Mouse (Mus musculus): ENCODE measurements around the gene Synpo2.
A peak's percentile ranks its signal among the peaks of the same experiment; 100 is the strongest.

The Synpo2 gene

GRCm38 (mm10) chr3:123235921-123236320 lies at the start of gene Synpo2:
Gene Synpo2 (minus strand): TSS chr3:123236149.
- peak; percentile 24 for DNase-seq

GRCm38 (mm10) chr3:123285649-123286048 lies 49.7 kb upstream of the Synpo2 start:
- no peak for DNase-seq

- no peak for DNase-seq
These were observed 48.3 kb upstream of the Synpo2 start for GRCm38 (mm10) chr3:123284284-123284683.

- no peak for DNase-seq
These were observed 47.1 kb upstream of the Synpo2 start for GRCm38 (mm10) chr3:123282866-123283615.

GRCm38 (mm10) chr3:123267741-123268201 lies 31.8 kb upstream of the Synpo2 start:
- peak; percentile 63 for DNase-seq

- peak; percentile 83 for DNase-seq
These were observed 31.1 kb upstream of the Synpo2 start, which contains the start of gene Sec24d for GRCm38 (mm10) chr3:123266753-123267651. Gene Sec24d (plus strand): TSS chr3:123267455.

GRCm38 (mm10) chr3:123264706-123265105 lies 28.8 kb upstream of the Synpo2 start:
- no peak for DNase-seq

GRCm38 (mm10) chr3:123258709-123259108 lies 22.8 kb upstream of the Synpo2 start:
- no peak for DNase-seq

- no peak for DNase-seq
These were observed 20.5 kb upstream of the Synpo2 start for GRCm38 (mm10) chr3:123256181-123257101.

- no peak for DNase-seq
These were observed 9.7 kb upstream of the Synpo2 start for GRCm38 (mm10) chr3:123245646-123246045.

GRCm38 (mm10) chr3:123244376-123244775 lies 8.4 kb upstream of the Synpo2 start:
- no peak for DNase-seq

GRCm38 (mm10) chr3:123237446-123237845 lies 1.5 kb upstream of the Synpo2 start:
- DNase-seq, result no peak

GRCm38 (mm10) chr3:123237039-123237438 lies 1.1 kb upstream of the Synpo2 start:
- no peak for DNase-seq

- DNase-seq, result no peak
These were observed 454 bp downstream of the Synpo2 start for GRCm38 (mm10) chr3:123235495-123235894.

GRCm38 (mm10) chr3:123234191-123234836 lies 1.6 kb downstream of the Synpo2 start:
- DNase-seq, result peak; percentile 6

GRCm38 (mm10) chr3:123231639-123232038 lies 4.3 kb downstream of the Synpo2 start:
- DNase-seq, result no peak

- DNase-seq, result no peak
These were observed 8.7 kb downstream of the Synpo2 start for GRCm38 (mm10) chr3:123227276-123227675.

GRCm38 (mm10) chr3:123218646-123219045 lies 17.3 kb downstream of the Synpo2 start:
- DNase-seq, result no peak

- no peak for DNase-seq
These were observed 27.1 kb downstream of the Synpo2 start for GRCm38 (mm10) chr3:123208891-123209290.

- no peak for DNase-seq
These were observed 28.6 kb downstream of the Synpo2 start for GRCm38 (mm10) chr3:123207386-123207785.

- DNase-seq, result no peak
These were observed 30.5 kb downstream of the Synpo2 start for GRCm38 (mm10) chr3:123205485-123205884.

GRCm38 (mm10) chr3:123205065-123205464 lies 30.9 kb downstream of the Synpo2 start:
- DNase-seq, result no peak
